Mouse (Mus musculus): Measurements from ENCODE around the gene Fam83e. TPM values are rescaled to one million over a fixed set of nuclear protein-coding genes. Genes with fewer than 3 reads are reported as not detected.

The Fam83e gene
- polyA plus RNA-seq, 1 experiment from 2014 or later, result 1.1 TPM

DNA sequence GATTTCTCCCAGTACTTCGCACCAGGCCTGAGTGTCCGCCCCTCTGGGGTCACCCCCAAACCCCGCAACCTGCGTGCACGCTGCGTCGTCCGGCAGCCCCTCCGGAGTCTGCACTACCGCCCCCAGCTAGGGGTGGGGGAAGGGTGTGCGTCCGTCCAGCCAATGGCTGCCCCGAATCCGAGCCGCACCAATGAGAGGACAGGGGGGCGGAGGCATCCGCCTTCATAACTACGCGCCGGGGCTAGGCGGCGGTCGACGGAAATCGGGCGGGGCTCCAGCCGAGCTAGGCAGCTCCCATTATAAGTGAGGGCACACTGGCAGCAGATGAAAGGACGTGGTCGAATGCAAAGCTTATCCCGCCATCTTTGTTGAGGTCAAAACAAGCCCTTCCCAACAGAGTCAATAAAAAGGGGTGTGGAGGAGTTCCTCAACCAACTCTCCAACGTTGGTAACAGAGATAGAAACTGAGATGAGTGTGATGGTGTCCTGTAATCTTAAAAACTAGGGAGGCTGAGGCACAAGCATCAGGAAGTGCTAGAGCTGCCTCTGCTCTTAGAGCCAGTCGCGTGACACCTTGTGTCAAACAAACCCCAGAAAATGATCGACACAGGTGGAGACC, 5.8 kb upstream of the Fam83e start, which contains the start of gene Rpl18:
Gene Rpl18 (plus strand): TSS at position 368 of the 619 bp plus-strand sequence.
- H3K4me2 ChIP-seq, result peak within 1 kb of the TSS; percentile 92
- WGBS, result 6% methylated on average over 34 of the region's 34 CpGs
- H3K36me3 ChIP-seq (ENCODE audit: insufficient read depth), result peaks cover 51% of the 10 kb centered on the region
- peak within 1 kb of the TSS; percentile 68 for H3K9ac ChIP-seq
- H3K9me3 ChIP-seq (ENCODE audit: low read depth, low read length), result no peaks in the 10 kb centered on the region
- no peak for TF ChIP-seq CTCF (IDR thresholded peaks at IDR 0.05; ENCODE audit: low read depth)
- peak within 1 kb of the TSS; percentile 78 for H3K27ac ChIP-seq (ENCODE audit: low read depth)
- ATAC-seq (ENCODE audit: insufficient read depth) (peak; percentile 92), DNase-seq (peak; percentile 99)
- H3K4me3 ChIP-seq (ENCODE audit: low read depth, low read length), result peak within 1 kb of the TSS; percentile 69
- peaks cover 13% of the 10 kb centered on the region; the same call in 1 of the 2 replicates for H3K4me1 ChIP-seq (ENCODE audit: insufficient read depth)
- H3K27me3 ChIP-seq (ENCODE audit: insufficient read depth, low read length), result no peaks in the 10 kb centered on the region

DNA sequence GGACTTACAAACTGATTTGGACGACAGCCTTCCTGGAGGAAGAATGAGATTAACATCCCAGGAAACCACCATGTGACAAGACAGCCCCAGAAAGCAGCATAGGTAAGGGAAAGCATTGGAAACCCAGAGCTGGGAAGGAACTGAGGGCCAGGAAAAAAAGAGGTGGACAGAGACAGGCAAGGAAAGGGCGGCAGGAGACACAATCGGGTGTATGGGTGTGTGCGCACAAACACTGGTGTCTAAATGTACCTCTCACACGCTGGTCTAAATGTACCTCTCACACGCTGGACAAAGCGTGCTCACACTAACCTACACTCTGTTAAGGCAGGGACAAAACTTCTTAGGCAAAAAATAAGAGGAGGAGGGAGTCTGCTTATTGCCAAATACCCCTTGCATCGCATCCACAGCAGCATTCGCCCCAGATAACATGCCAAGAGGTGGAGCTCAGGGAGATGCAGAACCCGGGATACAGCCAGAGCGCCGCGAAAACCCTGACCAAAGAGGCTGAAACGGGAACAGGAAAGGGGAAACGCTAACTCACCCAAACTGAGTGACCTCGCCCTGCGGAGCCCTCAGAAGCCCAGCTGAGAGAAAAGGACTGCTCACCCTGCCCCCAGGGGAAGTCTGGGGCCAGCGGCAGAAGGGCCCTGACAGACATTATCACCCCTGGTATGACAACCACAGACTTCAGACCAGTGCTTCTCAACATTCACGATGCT, 5.1 kb upstream of the Fam83e start:
- TF ChIP-seq CTCF (IDR thresholded peaks at IDR 0.05; ENCODE audit: low read depth), result no peak
- H3K9me3 ChIP-seq (ENCODE audit: low read depth, low read length), result no peaks in the 10 kb centered on the region
- H3K4me3 ChIP-seq (ENCODE audit: low read depth, low read length), result peak overlapping the region; percentile 69
- H3K4me1 ChIP-seq (ENCODE audit: insufficient read depth), result peaks cover 13% of the 10 kb centered on the region; the same call in 1 of the 2 replicates
- H3K27me3 ChIP-seq (ENCODE audit: insufficient read depth, low read length), result no peaks in the 10 kb centered on the region
- no peak for DNase-seq
- peak overlapping the region; percentile 92 for H3K4me2 ChIP-seq
- 77% methylated on average over 19 of the region's 19 CpGs for WGBS
- peak overlapping the region; percentile 20; the same call in 1 of the 2 replicates for H3K9ac ChIP-seq
- no peak for ATAC-seq (ENCODE audit: insufficient read depth)
- peak overlapping the region; percentile 55; the same call in 1 of the 2 replicates for H3K27ac ChIP-seq (ENCODE audit: low read depth)
- peaks cover 51% of the 10 kb centered on the region for H3K36me3 ChIP-seq (ENCODE audit: insufficient read depth)

GRCm38 (mm10) chr7:45716460-45716857, 4.6 kb upstream of the Fam83e start:
- Histone ChIP-seq H3K4me2 (peak overlapping the region; percentile 92), H3K27me3 (ENCODE audit: insufficient read depth, low read length) (no peaks in the 10 kb centered on the region), H3K4me3 (ENCODE audit: low read depth, low read length) (peak overlapping the region; percentile 98), H3K9me3 (ENCODE audit: low read depth, low read length) (no peaks in the 10 kb centered on the region), H3K36me3 (ENCODE audit: insufficient read depth) (peaks cover 51% of the 10 kb centered on the region), H3K27ac (ENCODE audit: low read depth) (no peak overlapping the region; the same call in 1 of the 2 replicates), H3K9ac (peak overlapping the region; percentile 99; the same call in 1 of the 2 replicates), H3K4me1 (ENCODE audit: insufficient read depth) (peaks cover 13% of the 10 kb centered on the region; the same call in 1 of the 2 replicates)
- ATAC-seq (ENCODE audit: insufficient read depth) (no peak), DNase-seq (no peak)
- WGBS, result 84% methylated on average over 3 of the region's 3 CpGs
- TF ChIP-seq CTCF (IDR thresholded peaks at IDR 0.05; ENCODE audit: low read depth), result no peak

DNA sequence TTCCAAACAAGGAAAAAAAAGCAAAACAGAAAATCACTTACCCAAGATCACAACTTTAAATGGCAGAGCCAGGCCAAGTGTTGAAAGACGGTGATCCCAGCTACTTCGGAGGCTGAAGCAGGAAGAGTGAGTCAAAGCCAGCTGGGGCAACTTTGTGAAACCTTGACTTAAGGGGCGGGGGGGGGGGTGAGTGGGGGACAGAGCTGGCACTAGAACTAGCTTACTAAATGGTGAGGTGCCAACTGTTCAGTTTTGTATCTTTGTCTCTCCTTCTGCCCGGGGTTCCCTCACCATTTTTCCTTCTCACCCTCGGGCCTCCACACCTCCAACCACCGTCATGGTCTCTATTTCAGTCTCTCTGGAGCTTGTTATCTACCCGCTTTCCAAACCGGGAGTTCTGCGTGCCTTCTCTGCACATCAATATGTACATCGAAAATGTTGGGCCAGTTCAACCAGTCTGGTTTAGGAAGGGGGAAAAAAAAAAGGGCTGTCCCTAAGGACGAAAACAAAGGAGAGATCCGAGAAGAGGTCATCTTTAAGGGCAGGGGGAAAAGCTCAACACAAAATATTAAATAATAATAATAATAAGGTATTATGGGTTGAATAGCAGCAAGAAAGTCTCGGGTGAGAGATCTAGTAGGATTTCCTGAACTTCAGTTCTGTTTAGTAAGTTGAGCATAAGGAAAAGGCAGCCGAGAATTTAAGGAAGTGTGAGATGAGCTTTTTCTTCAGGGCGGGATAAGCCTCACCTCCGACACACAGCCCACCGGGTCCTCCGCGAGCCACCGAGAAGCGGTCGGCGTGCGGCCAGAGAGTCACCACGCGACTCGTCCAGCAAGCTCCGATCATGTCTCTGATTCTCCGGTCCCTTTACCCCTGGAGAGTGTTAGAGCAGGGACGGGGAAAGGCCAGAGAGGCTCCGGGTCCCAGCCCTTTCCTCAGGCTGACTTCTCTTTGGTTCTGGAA, 3.8 kb upstream of the Fam83e start:
- peaks cover 13% of the 10 kb centered on the region; the same call in 1 of the 2 replicates for H3K4me1 ChIP-seq (ENCODE audit: insufficient read depth)
- WGBS, result 8% methylated on average over 31 of the region's 31 CpGs

GRCm38 (mm10) chr7:45717918-45718297, 3.1 kb upstream of the Fam83e start, which contains the start of gene Sphk2:
TSS of gene Sphk2 (minus strand) at chr7:45718002.
- peak within 1 kb of the TSS; percentile 98 for H3K4me3 ChIP-seq (ENCODE audit: low read depth, low read length)
- DNase-seq (peak; percentile 100), ATAC-seq (ENCODE audit: insufficient read depth) (peak; percentile 70)
- WGBS, result under 1% methylated on average over 41 of the region's 41 CpGs
- H3K4me1 ChIP-seq (ENCODE audit: insufficient read depth), result peaks cover 13% of the 10 kb centered on the region; the same call in 1 of the 2 replicates
- H3K9ac ChIP-seq, result peak within 1 kb of the TSS; percentile 99
- peak; percentile 27 for TF ChIP-seq CTCF (IDR thresholded peaks at IDR 0.05; ENCODE audit: low read depth)
- peak within 1 kb of the TSS; percentile 99 for H3K4me2 ChIP-seq
- H3K27ac ChIP-seq (ENCODE audit: low read depth), result peak within 1 kb of the TSS; percentile 97
- no peaks in the 10 kb centered on the region for H3K27me3 ChIP-seq (ENCODE audit: insufficient read depth, low read length)
- peaks cover 51% of the 10 kb centered on the region for H3K36me3 ChIP-seq (ENCODE audit: insufficient read depth)
- no peaks in the 10 kb centered on the region for H3K9me3 ChIP-seq (ENCODE audit: low read depth, low read length)

More for the DNA sequence above, 3.8 kb upstream of the Fam83e start:
- no peak for TF ChIP-seq CTCF (IDR thresholded peaks at IDR 0.05; ENCODE audit: low read depth)
- Histone ChIP-seq H3K27me3 (ENCODE audit: insufficient read depth, low read length) (no peaks in the 10 kb centered on the region), H3K36me3 (ENCODE audit: insufficient read depth) (peaks cover 51% of the 10 kb centered on the region), H3K27ac (ENCODE audit: low read depth) (peak overlapping the region; percentile 87), H3K4me2 (peak overlapping the region; percentile 92), H3K4me3 (ENCODE audit: low read depth, low read length) (peak overlapping the region; percentile 98), H3K9me3 (ENCODE audit: low read depth, low read length) (no peaks in the 10 kb centered on the region), H3K9ac (peak overlapping the region; percentile 99)
- DNase-seq (no peak), ATAC-seq (ENCODE audit: insufficient read depth) (peak; percentile 7; the same call in 1 of the 2 replicates)

- DNase-seq (no peak), ATAC-seq (ENCODE audit: insufficient read depth) (no peak)
- Histone ChIP-seq H3K9me3 (ENCODE audit: low read depth, low read length) (no peaks in the 10 kb centered on the region), H3K4me1 (ENCODE audit: insufficient read depth) (peaks cover 13% of the 10 kb centered on the region; the same call in 1 of the 2 replicates), H3K4me2 (peak overlapping the region; percentile 99), H3K9ac (peak overlapping the region; percentile 99), H3K27ac (ENCODE audit: low read depth) (peak overlapping the region; percentile 97), H3K36me3 (ENCODE audit: insufficient read depth) (peaks cover 51% of the 10 kb centered on the region), H3K27me3 (ENCODE audit: insufficient read depth, low read length) (no peaks in the 10 kb centered on the region), H3K4me3 (ENCODE audit: low read depth, low read length) (peak overlapping the region; percentile 98)
- under 1% methylated on average over 20 of the region's 20 CpGs for WGBS
- TF ChIP-seq CTCF (IDR thresholded peaks at IDR 0.05; ENCODE audit: low read depth), result no peak
Measured at GRCm38 (mm10) chr7:45718331-45718730, 2.7 kb upstream of the Fam83e start.

All from lung, embryonic 14.5 days (tissue).